Mouse (Mus musculus) CH12.LX (cell line): ENCODE results near the gene Mgll. TPM values are rescaled to one million over a fixed set of nuclear protein-coding genes. Genes with fewer than 3 reads are reported as not detected.
A peak's percentile ranks its signal among the peaks of the same experiment; 100 is the strongest.

Experiments
- DNase-seq: peaks from one replicate; pipeline ENCODE4 v3.0.0-alpha.2; 2013; ENCODE audit errors: extremely low read depth
- H3K27ac ChIP-seq: 2 replicates; pipeline ENCODE4 v1.5.1; 2012; ENCODE audit warnings: low read depth, mild to moderate bottlenecking, control low read depth, moderate library complexity; ENCODE audit not compliant: insufficient read depth
- H3K27me3 ChIP-seq: replicated peaks from 2 replicates; pipeline ENCODE3; 2012; ENCODE audit warnings: inconsistent platforms
- H3K36me3 ChIP-seq, 2 experiments: replicated peaks in 1 of 2; 2 replicates each; pipeline versions ENCODE3 to v1.6.1; 2012; ENCODE audit warnings: inconsistent platforms in 1 of 2, low read length in 1 of 2, mild to moderate bottlenecking in 1 of 2, mixed read lengths in 1 of 2, moderate library complexity in 1 of 2; ENCODE audit not compliant: control insufficient read depth in 1 of 2, insufficient read depth in 1 of 2
- H3K4me1 ChIP-seq, 2 experiments: 2 replicates each; pipeline ENCODE4 v1.6.1; 2012; ENCODE audit warnings: inconsistent platforms in 1 of 2, moderate library complexity in 1 of 2; ENCODE audit not compliant: insufficient read depth in 2 of 2, control insufficient read depth in 1 of 2
- H3K4me2 ChIP-seq: 2 replicates; pipeline ENCODE4 v1.6.1; 2012; ENCODE audit warnings: low read depth, mild to moderate bottlenecking, control low read depth; ENCODE audit not compliant: poor library complexity, insufficient read depth, severe bottlenecking
- H3K4me3 ChIP-seq, 3 experiments: fragments of 150-350 bp in 1 of 3; sonication (generic) in 1 of 3; replicated peaks in 1 of 3; 2 replicates each; pipeline versions ENCODE3 to v1.5.1; 2011 to 2012; ENCODE audit warnings: low read depth in 2 of 3, low read length in 2 of 3, mild to moderate bottlenecking in 2 of 3, moderate library complexity in 2 of 3, control low read depth in 1 of 3, improper control_type of control experiment in 1 of 3, inconsistent platforms in 1 of 3, mixed read lengths in 1 of 3; ENCODE audit not compliant: poor library complexity in 1 of 3
- H3K79me2 ChIP-seq: replicated peaks from 2 replicates; pipeline ENCODE4 v1.6.1; 2012; ENCODE audit warnings: mild to moderate bottlenecking, moderate library complexity; ENCODE audit not compliant: control insufficient read depth, poor library complexity, insufficient read depth, severe bottlenecking; ENCODE audit errors: extremely low read depth
- H3K9ac ChIP-seq: 2 replicates; pipeline ENCODE4 v1.6.1; 2012; ENCODE audit warnings: low read depth, mild to moderate bottlenecking, control low read depth, moderate library complexity; ENCODE audit not compliant: insufficient read depth
- H3K9me3 ChIP-seq: replicated peaks from 2 replicates; pipeline ENCODE3; 2012; ENCODE audit warnings: low read length, inconsistent platforms, mixed read lengths
- BHLHE40 ChIP-seq: IDR thresholded peaks from 2 replicates; pipeline ENCODE4 v1.6.1; 2011; ENCODE audit warnings: mild to moderate bottlenecking, low read depth, low read length, improper control_type of control experiment
- CHD2 ChIP-seq: IDR thresholded peaks from 2 replicates; pipeline ENCODE4 v1.6.1; 2011; ENCODE audit warnings: low read length, improper control_type of control experiment
- E2F4 ChIP-seq: IDR thresholded peaks from 2 replicates; pipeline ENCODE4 v1.6.1; 2011; ENCODE audit warnings: low read depth, low read length, improper control_type of control experiment; ENCODE audit not compliant: insufficient replicate concordance
- ELF1 ChIP-seq: IDR thresholded peaks from 2 replicates; pipeline ENCODE4 v1.6.1; 2014; ENCODE audit warnings: low read depth, mild to moderate bottlenecking, inconsistent platforms, low read length, improper control_type of control experiment
- EP300 ChIP-seq: IDR thresholded peaks from 2 replicates; pipeline ENCODE4 v1.6.1; 2011; ENCODE audit warnings: low read length, improper control_type of control experiment
- ETS1 ChIP-seq: conservative IDR thresholded peaks from 2 replicates; pipeline ENCODE4 v1.6.1; 2012; ENCODE audit warnings: low read depth, mild to moderate bottlenecking, inconsistent platforms, low read length, improper control_type of control experiment, moderate library complexity
- HCFC1 ChIP-seq: IDR thresholded peaks from 2 replicates; pipeline ENCODE4 v1.6.1; 2012; ENCODE audit warnings: low read depth, mild to moderate bottlenecking, inconsistent platforms, low read length, improper control_type of control experiment
- IRF4 ChIP-seq: IDR thresholded peaks from 2 replicates; pipeline ENCODE4 v1.6.1; 2014; ENCODE audit warnings: low read depth, mild to moderate bottlenecking, inconsistent platforms, low read length, improper control_type of control experiment
- JUN ChIP-seq: IDR thresholded peaks from 2 replicates; pipeline ENCODE4 v1.6.1; 2011; ENCODE audit warnings: low read depth, mild to moderate bottlenecking, low read length, improper control_type of control experiment, moderate library complexity; ENCODE audit not compliant: insufficient read depth
- JUND ChIP-seq: conservative IDR thresholded peaks from 2 replicates; pipeline ENCODE4 v1.6.1; 2011; ENCODE audit warnings: low read depth, low read length, improper control_type of control experiment
- MAX ChIP-seq: IDR thresholded peaks from 2 replicates; pipeline ENCODE4 v1.6.1; 2011; ENCODE audit warnings: low read length, improper control_type of control experiment
- MAZ ChIP-seq: IDR thresholded peaks from 2 replicates; pipeline ENCODE4 v1.6.1; 2012; ENCODE audit warnings: low read depth, mild to moderate bottlenecking, inconsistent platforms, low read length, improper control_type of control experiment, moderate library complexity
- MEF2A ChIP-seq: IDR thresholded peaks from 2 replicates; pipeline ENCODE4 v1.6.1; 2014; ENCODE audit warnings: low read depth, mild to moderate bottlenecking, inconsistent platforms, low read length, improper control_type of control experiment, borderline replicate concordance
- MXI1 ChIP-seq: IDR thresholded peaks from 2 replicates; pipeline ENCODE4 v1.6.1; 2011; ENCODE audit warnings: mild to moderate bottlenecking, low read depth, low read length, improper control_type of control experiment
- MYC ChIP-seq: IDR thresholded peaks from 2 replicates; pipeline ENCODE4 v1.6.1; 2011; ENCODE audit warnings: low read depth, mild to moderate bottlenecking, improper control_type of control experiment, low read length
- NELFE ChIP-seq: IDR thresholded peaks from 2 replicates; pipeline ENCODE4 v1.6.1; 2011; ENCODE audit warnings: low read depth, low read length, improper control_type of control experiment
- NRF1 ChIP-seq: IDR thresholded peaks from 2 replicates; pipeline ENCODE4 v1.6.1; 2014; ENCODE audit warnings: low read depth, mild to moderate bottlenecking, inconsistent platforms, low read length, improper control_type of control experiment, moderate library complexity
- POLR2A ChIP-seq: IDR thresholded peaks from 2 replicates; pipeline ENCODE4 v1.6.1; 2011; ENCODE audit warnings: low read depth, mild to moderate bottlenecking, improper control_type of control experiment, low read length
- POLR2AphosphoS2 ChIP-seq: IDR thresholded peaks from 2 replicates; pipeline ENCODE4 v1.6.1; 2011; ENCODE audit warnings: low read depth, low read length, improper control_type of control experiment
- RAD21 ChIP-seq: IDR thresholded peaks from 2 replicates; pipeline ENCODE4 v1.6.1; 2011; ENCODE audit warnings: low read depth, mild to moderate bottlenecking, low read length, improper control_type of control experiment, moderate library complexity
- SIN3A ChIP-seq: IDR thresholded peaks from 2 replicates; pipeline ENCODE4 v1.6.1; 2012; ENCODE audit warnings: low read length, improper control_type of control experiment, inconsistent platforms
- TCF12 ChIP-seq: IDR thresholded peaks from 2 replicates; pipeline ENCODE4 v1.6.1; 2014; ENCODE audit warnings: low read depth, mild to moderate bottlenecking, inconsistent platforms, low read length, improper control_type of control experiment
- USF1 ChIP-seq: IDR thresholded peaks from 2 replicates; pipeline ENCODE4 v1.6.1; 2014; ENCODE audit warnings: low read depth, mild to moderate bottlenecking, inconsistent platforms, low read length, improper control_type of control experiment
- USF2 ChIP-seq: conservative IDR thresholded peaks from 2 replicates; pipeline ENCODE4 v1.6.1; 2011; ENCODE audit warnings: low read depth, low read length, improper control_type of control experiment
- dilution Hi-C: fragments of 300-500 bp; cut with MboI; formaldehyde crosslinking; loops from 2 replicates; pipeline ENCODE4 v1.14.3; 2020; ENCODE audit warnings: low sequenced_read_pairs; ENCODE audit not compliant: extremely low pct_unique_long_range_greater_than_20kb, extremely low pct_ligation_motif_present
- in situ Hi-C: fragments of 300-500 bp; cut with MboI; formaldehyde crosslinking; loops from 3 replicates; pipeline ENCODE4 v1.14.3; 2019; ENCODE audit warnings: low sequenced_read_pairs, low pct_ligation_motif_present, low pct_unique_long_range_greater_than_20kb, mixed read lengths
- polyA plus RNA-seq: library from polyadenylated mRNA; unstranded; fragments of >175 nt; gene quantifications from 2 replicates; pipeline ENCODE4 v1.2.1, GENCODE M21; 2012; ENCODE audit warnings: low read depth; ENCODE audit not compliant: insufficient read length
- total RNA-seq, 2 experiments: library from RNA; depleted of rRNA; stranded (reverse); fragments of 300-350 nt in 1 of 2; fragments of >200 nt in 1 of 2; gene quantifications; 2 replicates each; pipeline ENCODE4 v1.2.3; 2012 to 2014

Gene Mgll
- total and polyA plus RNA-seq, 3 experiments = 60.8 to 81.1 (median 76.5) TPM

DNA sequence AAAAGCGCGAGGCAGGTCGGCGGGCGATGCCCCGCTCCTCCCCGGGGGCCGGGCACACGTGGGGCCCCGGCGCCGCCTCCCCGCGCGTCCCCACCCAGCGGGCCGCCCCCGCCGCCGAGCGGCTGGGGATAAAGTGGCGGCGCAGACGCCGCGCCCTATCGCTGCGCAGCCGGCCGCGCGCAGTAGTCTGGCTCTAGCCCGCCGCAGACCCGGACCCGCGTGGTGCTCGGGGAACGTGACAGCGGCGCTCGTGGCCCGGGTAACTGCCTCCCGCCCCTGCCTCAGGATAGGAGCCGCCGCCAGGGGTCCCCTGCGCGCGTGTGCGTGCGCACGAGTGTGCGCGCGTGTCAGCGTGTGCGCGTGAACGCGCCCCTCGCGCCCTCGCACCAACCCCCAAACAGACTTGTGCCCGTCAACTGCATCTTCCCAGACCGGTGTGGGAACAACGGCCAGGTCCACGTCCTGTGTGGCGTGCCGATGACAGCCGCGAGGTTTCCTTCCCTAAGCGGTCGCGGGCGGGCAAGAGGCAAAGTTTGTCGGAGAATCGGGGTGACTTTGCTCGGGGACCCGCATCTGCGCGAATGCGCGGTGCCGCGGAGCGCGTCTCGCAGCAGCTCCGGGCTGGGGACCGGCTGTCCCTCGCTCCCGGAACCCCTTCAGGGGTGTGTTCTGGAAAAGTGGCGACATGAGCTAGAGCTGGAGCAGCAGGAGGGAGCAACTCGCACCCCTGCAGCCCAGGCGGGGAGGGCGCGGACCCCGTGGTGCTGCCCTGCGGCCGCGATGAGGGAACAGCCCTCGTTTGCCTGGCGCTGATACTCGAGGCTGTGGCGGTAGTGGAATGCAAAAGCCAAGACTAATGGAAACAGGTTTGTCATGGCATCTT is at the start of gene Mgll (continued):
- TF ChIP-seq POLR2A = peak; percentile 90

DNA sequence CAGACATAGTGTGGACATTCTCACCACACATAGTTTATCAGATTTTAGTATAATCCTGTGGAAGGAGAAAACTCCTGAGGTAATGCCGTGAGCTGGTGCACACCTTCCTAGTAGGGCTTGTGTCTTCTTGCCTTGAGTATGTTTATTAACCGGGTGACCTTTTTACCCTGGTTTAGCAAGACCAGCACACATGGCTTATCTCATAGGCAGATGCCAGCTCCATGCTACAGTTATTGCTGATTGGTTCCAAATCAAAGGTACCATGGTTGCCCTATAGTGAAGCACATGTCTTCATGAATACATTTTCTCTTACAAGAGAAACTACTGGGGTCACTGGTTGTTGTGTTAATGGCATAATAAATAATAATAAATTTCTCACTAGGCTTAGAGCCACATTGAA is 48.4 kb upstream of the Mgll start:
- H3K4me3 ChIP-seq = no peak overlapping the region
- no peak for DNase-seq
- H3K36me3 ChIP-seq = no peaks in the 10 kb centered on the region
- no peaks in the 10 kb centered on the region for H3K27me3 ChIP-seq
- no peak overlapping the region for H3K9ac ChIP-seq
- TF ChIP-seq RAD21 = no peak
- TF ChIP-seq E2F4 = no peak
- TF ChIP-seq MEF2A = no peak
- TF ChIP-seq POLR2A = no peak
- H3K9me3 ChIP-seq = no peaks in the 10 kb centered on the region
- no peak overlapping the region for H3K4me2 ChIP-seq
- in situ Hi-C loops (no loop called here), dilution Hi-C loops (no loop called here)
- peaks cover 14 to 38% of the 10 kb centered on the region in 2 experiments for H3K4me1 ChIP-seq
- no peaks in the 10 kb centered on the region for H3K79me2 ChIP-seq
- no peak overlapping the region for H3K27ac ChIP-seq

DNA sequence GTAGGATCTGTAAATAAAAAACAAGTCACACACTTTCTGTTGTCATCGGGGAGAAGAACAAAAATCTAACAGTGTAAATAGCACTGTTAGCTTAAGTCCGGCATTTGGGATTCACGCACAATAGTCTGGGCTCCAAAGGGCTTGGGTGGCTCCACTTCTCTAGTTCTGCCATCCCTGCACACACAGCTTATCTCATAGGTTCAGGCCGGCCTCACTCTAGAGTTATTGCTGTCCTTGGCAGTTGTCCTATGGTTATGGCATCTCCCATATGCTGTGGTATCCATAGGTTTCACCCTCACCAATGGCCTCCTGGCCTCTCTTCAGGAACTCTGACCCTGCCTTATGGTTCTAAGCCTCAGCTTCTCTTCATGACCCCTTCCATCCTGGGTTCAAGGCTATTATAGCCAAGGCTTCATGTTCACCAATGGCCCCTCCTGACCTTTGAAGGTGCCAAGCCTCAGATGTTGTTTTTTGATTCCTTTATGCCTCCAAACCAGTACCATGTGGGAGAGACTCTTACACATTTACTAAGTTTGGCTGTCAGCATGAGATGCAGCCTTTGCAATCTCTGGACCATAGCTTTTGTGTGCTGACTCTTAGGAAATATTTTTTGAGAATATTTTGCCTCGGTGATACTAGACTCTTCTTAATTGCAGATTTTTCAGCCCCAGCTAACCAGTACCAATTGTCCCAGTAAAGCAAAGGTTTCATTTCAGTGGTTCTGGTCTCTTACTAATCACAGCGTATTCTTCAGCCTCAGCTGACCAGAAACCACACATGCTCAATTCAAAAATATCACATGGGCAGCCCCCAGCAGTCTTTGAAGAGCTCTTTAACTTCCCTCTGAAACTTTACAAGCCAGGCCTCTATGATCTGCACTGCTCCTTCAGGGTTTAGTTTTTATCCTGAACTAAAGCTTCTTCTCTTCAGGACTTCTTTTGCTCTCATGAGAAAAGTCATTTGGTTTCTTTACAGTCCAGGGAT is 47.2 kb upstream of the Mgll start:
- TF ChIP-seq MYC (peak; percentile 83), CHD2 (no peak), NRF1 (no peak), TCF12 (peak; percentile 47), NELFE (no peak), USF1 (peak; percentile 70), SIN3A (no peak), MEF2A (peak; percentile 87), MAZ (peak; percentile 48; the same call in 1 of the 2 replicates), EP300 (peak; percentile 81), HCFC1 (peak; percentile 12; the same call in 1 of the 2 replicates), JUND (0 out of 2 replicates have a peak, but pooled peaks have one; percentile 33), ETS1 (peak; percentile 87), MAX (peak; percentile 89), POLR2AphosphoS2 (no peak), IRF4 (peak; percentile 80), BHLHE40 (peak; percentile 90), JUN (0 out of 2 replicates have a peak, but pooled peaks have one; percentile 18), USF2 (peak; percentile 67), ELF1 (no peak), MXI1 (peak; percentile 68; the same call in 1 of the 2 replicates)
- H3K4me1 ChIP-seq = peaks cover 14 to 38% of the 10 kb centered on the region in 2 experiments
- no peaks in the 10 kb centered on the region for H3K79me2 ChIP-seq
- in situ Hi-C loops (no loop called here), dilution Hi-C loops (no loop called here)
- H3K4me3 ChIP-seq = peak overlapping the region in 1 of 3 experiments; percentile 19
- peak overlapping the region; percentile 34; the same call in 1 of the 2 replicates for H3K4me2 ChIP-seq
- H3K27ac ChIP-seq = peak overlapping the region; percentile 88
- DNase-seq = peak; percentile 73
- no peaks in the 10 kb centered on the region for H3K36me3 ChIP-seq
- H3K9ac ChIP-seq = peak overlapping the region; percentile 79
- H3K9me3 ChIP-seq = no peaks in the 10 kb centered on the region
- H3K27me3 ChIP-seq = no peaks in the 10 kb centered on the region
